Mouse (Mus musculus) kidney, adult 2 months (tissue): ENCODE results near the gene Ubash3b.

Source experiments
- CTCF ChIP-seq: fragments of 200-500 bp; conservative IDR thresholded peaks from 2 replicates; pipeline ENCODE4 v1.5.1; 2011; ENCODE audit warnings: low read depth, mild to moderate bottlenecking, control low read depth, low read length, moderate library complexity, mixed read lengths; ENCODE audit not compliant: insufficient read depth, insufficient read length
- POLR2A ChIP-seq: fragments of 200-500 bp; IDR thresholded peaks from one replicate; pipeline ENCODE4 v1.6.1; 2011; ENCODE audit warnings: low read depth, low read length, control low read depth

- no peak for TF ChIP-seq POLR2A
- TF ChIP-seq CTCF: no peak
These were observed 57.8 kb downstream of the Ubash3b start for GRCm38 (mm10) chr9:41103722-41104121.
